23 mouse cellular contexts compared by ENCODE assay signal in genomic region chr1:72406505-72407079, GRCm38 (mm10).
A peak's percentile ranks its signal among the peaks of the same experiment; 100 is the strongest.
DNase-seq lines count a peak whose midpoint lies in the region; ATAC-seq lines count a peak whose summit lies in the region.
"Had no signal": no experiment of that assay in that cellular context is flagged by ENCODE, and none has a peak within 500 bp of the region (broad histone marks: within the 10 kb centered on the region; RNA-seq: fewer than 3 reads in every experiment).

No protein-coding gene starts in this region.

- peak; percentile 17; the same call in 1 of the 2 replicates for ATAC-seq in forebrain, embryonic 12.5 days (ENCODE audit: low FRiP score)
- ATAC-seq in midbrain, embryonic 15.5 days (replicated peaks), result 0 out of 2 replicates have a peak, but pooled peaks have one; percentile 24
- no peak for ATAC-seq in midbrain, embryonic 13.5 days
- peak; percentile 76 for ATAC-seq in hindbrain, embryonic 12.5 days (ENCODE audit: low FRiP score)
- peak; percentile 74 for ATAC-seq in neural tube, embryonic 13.5 days (ENCODE audit: low read depth)
- ATAC-seq: CD4-positive, CD25-positive, alpha-beta regulatory T cell, adult 4 months; intestine, embryonic 16.5 days; Patski had no signal

- H3K27me3 ChIP-seq in forebrain, embryonic 12.5 days, result no peaks in the 10 kb centered on the region; the same call in 1 of the 2 replicates
- H3K27me3 ChIP-seq in forebrain, embryonic 10.5 days (ENCODE audit: poor library complexity, severe bottlenecking), result no peaks in the 10 kb centered on the region
- H3K27me3 ChIP-seq in midbrain, embryonic 15.5 days (replicated peaks), result no peaks in the 10 kb centered on the region
- no peaks in the 10 kb centered on the region for H3K27me3 ChIP-seq in midbrain, embryonic 13.5 days
- H3K27me3 ChIP-seq in hindbrain, embryonic 12.5 days, result no peaks in the 10 kb centered on the region
- no peaks in the 10 kb centered on the region for H3K27me3 ChIP-seq in neural tube, embryonic 13.5 days
- H3K27me3 ChIP-seq: embryonic facial prominence, embryonic 15.5 days; heart, embryonic 15.5 days; megakaryocyte, embryonic 14.5 days; Patski had no signal

- WGBS in forebrain, embryonic 12.5 days, result 80% methylated on average over 14 of the region's 14 CpGs
- WGBS in forebrain, embryonic 10.5 days, result 87% methylated on average over 14 of the region's 14 CpGs
- 73% methylated on average over 14 of the region's 14 CpGs for WGBS in midbrain, embryonic 15.5 days
- WGBS in midbrain, embryonic 13.5 days, result 75% methylated on average over 14 of the region's 14 CpGs
- 66% methylated on average over 14 of the region's 14 CpGs for WGBS in hindbrain, embryonic 12.5 days
- 47% methylated on average over 14 of the region's 14 CpGs for WGBS in neural tube, embryonic 13.5 days

- no peaks in the 10 kb centered on the region for H3K36me3 ChIP-seq in forebrain, embryonic 12.5 days (replicated peaks)
- no peaks in the 10 kb centered on the region for H3K36me3 ChIP-seq in forebrain, embryonic 10.5 days (replicated peaks)
- no peaks in the 10 kb centered on the region for H3K36me3 ChIP-seq in midbrain, embryonic 15.5 days (replicated peaks)
- no peaks in the 10 kb centered on the region for H3K36me3 ChIP-seq in midbrain, embryonic 13.5 days
- H3K36me3 ChIP-seq in hindbrain, embryonic 12.5 days, result no peaks in the 10 kb centered on the region
- H3K36me3 ChIP-seq in neural tube, embryonic 13.5 days, result no peaks in the 10 kb centered on the region
- H3K36me3 ChIP-seq: embryonic facial prominence, embryonic 15.5 days; heart, embryonic 15.5 days had no signal

- no peak overlapping the region for H3K4me2 ChIP-seq in forebrain, embryonic 12.5 days
- H3K4me2 ChIP-seq in midbrain, embryonic 15.5 days, result no peak overlapping the region
- no peak overlapping the region for H3K4me2 ChIP-seq in midbrain, embryonic 13.5 days (replicated peaks)
- H3K4me2 ChIP-seq in hindbrain, embryonic 12.5 days (replicated peaks), result no peak overlapping the region
- H3K4me2 ChIP-seq in neural tube, embryonic 13.5 days, result no peak overlapping the region
- H3K4me2 ChIP-seq: embryonic facial prominence, embryonic 15.5 days; heart, embryonic 15.5 days; liver, embryonic 11.5 days had no signal

- no peaks in the 10 kb centered on the region for H3K4me1 ChIP-seq in forebrain, embryonic 12.5 days
- 0 out of 2 replicates have a peak, but pooled peaks cover 3% of the 10 kb centered on the region for H3K4me1 ChIP-seq in forebrain, embryonic 10.5 days
- no peaks in the 10 kb centered on the region for H3K4me1 ChIP-seq in midbrain, embryonic 15.5 days
- peaks cover 2% of the 10 kb centered on the region; the same call in 1 of the 2 replicates for H3K4me1 ChIP-seq in midbrain, embryonic 13.5 days (replicated peaks)
- H3K4me1 ChIP-seq in hindbrain, embryonic 12.5 days, result peaks cover 7% of the 10 kb centered on the region
- peaks cover 23% of the 10 kb centered on the region for H3K4me1 ChIP-seq in neural tube, embryonic 13.5 days (replicated peaks)
- H3K4me1 ChIP-seq: embryonic facial prominence, embryonic 15.5 days; heart, embryonic 15.5 days; megakaryocyte, embryonic 14.5 days had no signal

- H3K4me3 ChIP-seq in forebrain, embryonic 12.5 days (replicated peaks), result no peak overlapping the region
- no peak overlapping the region for H3K4me3 ChIP-seq in forebrain, embryonic 10.5 days
- no peak overlapping the region for H3K4me3 ChIP-seq in midbrain, embryonic 15.5 days
- H3K4me3 ChIP-seq in midbrain, embryonic 13.5 days (replicated peaks), result no peak overlapping the region
- no peak overlapping the region for H3K4me3 ChIP-seq in hindbrain, embryonic 12.5 days
- no peak overlapping the region for H3K4me3 ChIP-seq in neural tube, embryonic 13.5 days
- H3K4me3 ChIP-seq: embryonic facial prominence, embryonic 15.5 days; heart, embryonic 15.5 days; megakaryocyte, embryonic 14.5 days had no signal

- no peak for DNase-seq in forebrain, embryonic 10.5 days (ENCODE audit: extremely low spot score, low spot score)
- DNase-seq in left cerebral cortex, adult 18-20 months (ENCODE audit: low spot score in 2 of 2), result no peak
- DNase-seq: adrenal gland, postnatal 10 days; cerebellum, postnatal 36 days; gastrocnemius, postnatal 36 days; heart, postnatal 4 days; kidney, postnatal 36 days; lung, adult 18-20 months; lung, postnatal 14 days; right cerebral cortex, postnatal 4 days; thymus, postnatal 14 days had no signal

- H3K9ac ChIP-seq in forebrain, embryonic 12.5 days, result no peak overlapping the region
- no peak overlapping the region for H3K9ac ChIP-seq in midbrain, embryonic 15.5 days
- no peak overlapping the region for H3K9ac ChIP-seq in midbrain, embryonic 13.5 days (replicated peaks)
- H3K9ac ChIP-seq in hindbrain, embryonic 12.5 days, result no peak overlapping the region
- H3K9ac ChIP-seq in neural tube, embryonic 13.5 days, result no peak overlapping the region
- H3K9ac ChIP-seq: embryonic facial prominence, embryonic 15.5 days; heart, embryonic 15.5 days had no signal

- no peak overlapping the region for H3K27ac ChIP-seq in forebrain, embryonic 12.5 days
- H3K27ac ChIP-seq in forebrain, embryonic 10.5 days, result no peak overlapping the region
- H3K27ac ChIP-seq in midbrain, embryonic 15.5 days, result no peak overlapping the region
- H3K27ac ChIP-seq in midbrain, embryonic 13.5 days, result no peak overlapping the region
- H3K27ac ChIP-seq in hindbrain, embryonic 12.5 days, result peak overlapping the region; percentile 48
- H3K27ac ChIP-seq in neural tube, embryonic 13.5 days (replicated peaks), result peak overlapping the region; percentile 33; the same call in 1 of the 2 replicates
- H3K27ac ChIP-seq: embryonic facial prominence, embryonic 15.5 days; heart, embryonic 15.5 days had no signal

- no peaks in the 10 kb centered on the region for H3K9me3 ChIP-seq in forebrain, embryonic 12.5 days
- H3K9me3 ChIP-seq in forebrain, embryonic 10.5 days, result no peaks in the 10 kb centered on the region
- H3K9me3 ChIP-seq in midbrain, embryonic 15.5 days, result no peaks in the 10 kb centered on the region
- no peaks in the 10 kb centered on the region for H3K9me3 ChIP-seq in midbrain, embryonic 13.5 days
- no peaks in the 10 kb centered on the region for H3K9me3 ChIP-seq in hindbrain, embryonic 12.5 days (replicated peaks)
- no peaks in the 10 kb centered on the region for H3K9me3 ChIP-seq in neural tube, embryonic 13.5 days
- H3K9me3 ChIP-seq: embryonic facial prominence, embryonic 15.5 days; heart, embryonic 15.5 days; megakaryocyte, embryonic 14.5 days had no signal

Comparison
In these comparisons a context has a peak if more than half of its experiments do, and no peak if none do; other contexts are left out.
1. H3K27ac ChIP-seq: peak in hindbrain, embryonic 12.5 days (single experiment) and neural tube, embryonic 13.5 days (single experiment); none in forebrain, embryonic 12.5 days (single experiment), forebrain, embryonic 10.5 days (single experiment), midbrain, embryonic 15.5 days (single experiment) and midbrain, embryonic 13.5 days (single experiment).